Comparison of ENCODE assay signal across 18 mouse cellular contexts in genomic region chr12:112310661-112311060, GRCm38 (mm10).
A peak's percentile ranks its signal among the peaks of the same experiment; 100 is the strongest.
DNase-seq lines count a peak whose midpoint lies in the region; ATAC-seq lines count a peak whose summit lies in the region.
"Had no signal": no experiment of that assay in that cellular context is flagged by ENCODE, and none has a peak within 500 bp of the region (broad histone marks: within the 10 kb centered on the region; RNA-seq: fewer than 3 reads in every experiment).

No protein-coding gene starts in this region.

- H3K27me3 ChIP-seq in forebrain, embryonic 16.5 days (replicated peaks; ENCODE audit: control insufficient read depth, insufficient read depth, low read length): no peaks in the 10 kb centered on the region
- H3K27me3 ChIP-seq in limb, embryonic 10.5 days (ENCODE audit: low read depth, poor library complexity, severe bottlenecking): no peaks in the 10 kb centered on the region
- H3K27me3 ChIP-seq in neural tube, embryonic 15.5 days (replicated peaks): no peaks in the 10 kb centered on the region
- no peaks in the 10 kb centered on the region for H3K27me3 ChIP-seq in intestine, embryonic 16.5 days (replicated peaks; ENCODE audit: control insufficient read depth, insufficient read depth, low read length)
- H3K27me3 ChIP-seq: embryonic facial prominence, embryonic 13.5 days; heart, embryonic 12.5 days; limb, embryonic 15.5 days had no signal

- peaks cover 8% of the 10 kb centered on the region; the same call in 1 of the 2 replicates for H3K4me1 ChIP-seq in forebrain, embryonic 16.5 days (replicated peaks; ENCODE audit: control insufficient read depth, insufficient read depth, low read length)
- H3K4me1 ChIP-seq in limb, embryonic 10.5 days: peaks cover 28% of the 10 kb centered on the region
- peaks cover 17% of the 10 kb centered on the region for H3K4me1 ChIP-seq in neural tube, embryonic 15.5 days
- no peaks in the 10 kb centered on the region for H3K4me1 ChIP-seq in intestine, embryonic 16.5 days (ENCODE audit: control insufficient read depth, insufficient read depth, low read length)
- H3K4me1 ChIP-seq: heart, embryonic 12.5 days had no signal

- H3K9me3 ChIP-seq in forebrain, embryonic 16.5 days (ENCODE audit: control insufficient read depth, low read length): no peaks in the 10 kb centered on the region
- H3K9me3 ChIP-seq in limb, embryonic 10.5 days (replicated peaks): no peaks in the 10 kb centered on the region
- H3K9me3 ChIP-seq in neural tube, embryonic 15.5 days (replicated peaks): no peaks in the 10 kb centered on the region
- no peaks in the 10 kb centered on the region for H3K9me3 ChIP-seq in intestine, embryonic 16.5 days (ENCODE audit: control insufficient read depth, low read length)
- H3K9me3 ChIP-seq: embryonic facial prominence, embryonic 13.5 days; limb, embryonic 15.5 days had no signal

- no peak overlapping the region for H3K4me3 ChIP-seq in forebrain, embryonic 16.5 days (replicated peaks; ENCODE audit: low read length)
- no peak overlapping the region for H3K4me3 ChIP-seq in limb, embryonic 10.5 days
- no peak overlapping the region for H3K4me3 ChIP-seq in neural tube, embryonic 15.5 days (replicated peaks)
- no peak overlapping the region for H3K4me3 ChIP-seq in intestine, embryonic 16.5 days (ENCODE audit: low read length)
- H3K4me3 ChIP-seq: embryonic facial prominence, embryonic 13.5 days; heart, embryonic 12.5 days; limb, embryonic 15.5 days; myocyte had no signal

- no peak overlapping the region for H3K9ac ChIP-seq in forebrain, embryonic 16.5 days (replicated peaks; ENCODE audit: low read depth, low read length)
- no peak overlapping the region for H3K9ac ChIP-seq in neural tube, embryonic 15.5 days (replicated peaks)
- no peak overlapping the region for H3K9ac ChIP-seq in intestine, embryonic 16.5 days (ENCODE audit: low read depth, low read length)
- H3K9ac ChIP-seq: embryonic facial prominence, embryonic 13.5 days; heart, embryonic 12.5 days; limb, embryonic 15.5 days; lung, embryonic 14.5 days had no signal

- peak; percentile 32 for ATAC-seq in forebrain, embryonic 16.5 days
- ATAC-seq in neural tube, embryonic 15.5 days (ENCODE audit: low FRiP score): peak; percentile 62; the same call in 1 of the 2 replicates
- ATAC-seq in intestine, embryonic 16.5 days: no peak

- H3K27ac ChIP-seq in forebrain, embryonic 16.5 days (ENCODE audit: low read length): no peak overlapping the region
- H3K27ac ChIP-seq in limb, embryonic 10.5 days: peak overlapping the region; percentile 47
- H3K27ac ChIP-seq in neural tube, embryonic 15.5 days (replicated peaks): no peak overlapping the region
- H3K27ac ChIP-seq in intestine, embryonic 16.5 days (ENCODE audit: low read length): no peak overlapping the region
- H3K27ac ChIP-seq: embryonic facial prominence, embryonic 13.5 days; limb, embryonic 15.5 days had no signal

- DNase-seq in kidney, postnatal 4 days: peak; percentile 41 to 61
- DNase-seq in kidney, adult 8-10 months: no peak
- no peak for DNase-seq in limb, embryonic 10.5 days (ENCODE audit: low spot score)
- no peak for DNase-seq in thymus, postnatal 25 days
- DNase-seq: adrenal gland, postnatal 25 days; gastrocnemius, postnatal 25 days; heart, postnatal 4 days; kidney, postnatal 25 days; layer of hippocampus, postnatal 36 days; lung, embryonic 14.5 days had no signal

- 68% methylated on average over 10 of the region's 10 CpGs for WGBS in forebrain, embryonic 16.5 days
- 71% methylated on average over 10 of the region's 10 CpGs for WGBS in limb, embryonic 10.5 days
- 62% methylated on average over 10 of the region's 10 CpGs for WGBS in neural tube, embryonic 15.5 days
- WGBS in intestine, embryonic 16.5 days: 70% methylated on average over 10 of the region's 10 CpGs

- H3K36me3 ChIP-seq in forebrain, embryonic 16.5 days (ENCODE audit: control insufficient read depth, insufficient read depth): no peaks in the 10 kb centered on the region
- H3K36me3 ChIP-seq in limb, embryonic 10.5 days: no peaks in the 10 kb centered on the region
- no peaks in the 10 kb centered on the region for H3K36me3 ChIP-seq in neural tube, embryonic 15.5 days
- no peaks in the 10 kb centered on the region for H3K36me3 ChIP-seq in intestine, embryonic 16.5 days (ENCODE audit: control insufficient read depth, insufficient read depth, low read length)
- H3K36me3 ChIP-seq: embryonic facial prominence, embryonic 13.5 days; G1E; heart, embryonic 12.5 days; limb, embryonic 15.5 days had no signal

- no peak overlapping the region for H3K4me2 ChIP-seq in forebrain, embryonic 16.5 days (ENCODE audit: low read length)
- no peak overlapping the region for H3K4me2 ChIP-seq in neural tube, embryonic 15.5 days
- H3K4me2 ChIP-seq in intestine, embryonic 16.5 days (ENCODE audit: low read depth, low read length): no peak overlapping the region
- H3K4me2 ChIP-seq: embryonic facial prominence, embryonic 13.5 days; heart, embryonic 12.5 days; limb, embryonic 15.5 days; lung, embryonic 14.5 days had no signal

Comparison
In these comparisons a context has a peak if more than half of its experiments do, and no peak if none do; other contexts are left out.
1. DNase-seq: peak in kidney, postnatal 4 days (2 of 2); none in kidney, adult 8-10 months (0 of 2), limb, embryonic 10.5 days (single experiment) and thymus, postnatal 25 days (single experiment).